Mouse (Mus musculus): Measurements from ENCODE around the gene Plau. TPM values are rescaled to one million over a fixed set of nuclear protein-coding genes. Genes with fewer than 3 reads are reported as not detected.

The Plau gene
- polyA plus RNA-seq (2017; shearing (Covaris generic)), result under 1 TPM in 1 of 2 experiments, not detected in 1; 0.07 TPM

DNA sequence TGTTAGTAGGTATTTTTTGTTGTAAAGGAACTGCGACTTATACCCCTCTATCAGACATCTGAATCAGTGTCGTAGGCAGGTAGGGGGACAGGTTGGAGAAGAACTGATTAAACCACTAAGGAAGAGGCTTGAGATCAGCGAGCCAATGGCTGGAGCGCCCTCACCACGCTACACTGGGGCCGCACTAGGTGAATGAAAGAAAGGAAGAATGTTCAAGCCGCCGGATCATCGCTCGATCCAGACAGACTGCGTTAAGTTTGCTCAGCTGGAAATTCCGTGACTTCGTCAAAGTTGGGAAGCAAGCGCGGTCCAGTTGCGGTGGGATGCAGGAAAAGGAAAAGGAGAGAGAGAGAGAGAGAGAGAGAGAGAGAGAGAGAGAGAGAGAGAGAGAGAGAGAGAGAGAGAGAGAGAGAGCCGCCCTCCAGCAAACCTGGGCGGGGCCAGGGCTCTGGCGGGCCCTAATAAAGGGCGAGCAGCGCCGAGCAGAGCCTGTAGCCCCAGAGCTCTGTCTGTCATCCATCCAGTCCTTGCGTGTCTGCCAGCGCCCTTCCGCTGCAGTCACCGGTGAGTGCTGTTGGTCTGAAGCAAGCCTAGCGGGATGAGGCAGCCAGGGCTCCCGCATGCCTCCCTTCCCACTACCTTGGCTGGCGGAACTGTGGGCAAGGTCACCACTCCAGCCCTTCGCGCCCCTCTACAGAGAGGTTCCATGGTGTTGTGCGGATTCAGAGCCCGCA, at the start of gene Plau:
Plau (plus strand) TSS at position 490 of the 734 bp plus-strand sequence.

DNA sequence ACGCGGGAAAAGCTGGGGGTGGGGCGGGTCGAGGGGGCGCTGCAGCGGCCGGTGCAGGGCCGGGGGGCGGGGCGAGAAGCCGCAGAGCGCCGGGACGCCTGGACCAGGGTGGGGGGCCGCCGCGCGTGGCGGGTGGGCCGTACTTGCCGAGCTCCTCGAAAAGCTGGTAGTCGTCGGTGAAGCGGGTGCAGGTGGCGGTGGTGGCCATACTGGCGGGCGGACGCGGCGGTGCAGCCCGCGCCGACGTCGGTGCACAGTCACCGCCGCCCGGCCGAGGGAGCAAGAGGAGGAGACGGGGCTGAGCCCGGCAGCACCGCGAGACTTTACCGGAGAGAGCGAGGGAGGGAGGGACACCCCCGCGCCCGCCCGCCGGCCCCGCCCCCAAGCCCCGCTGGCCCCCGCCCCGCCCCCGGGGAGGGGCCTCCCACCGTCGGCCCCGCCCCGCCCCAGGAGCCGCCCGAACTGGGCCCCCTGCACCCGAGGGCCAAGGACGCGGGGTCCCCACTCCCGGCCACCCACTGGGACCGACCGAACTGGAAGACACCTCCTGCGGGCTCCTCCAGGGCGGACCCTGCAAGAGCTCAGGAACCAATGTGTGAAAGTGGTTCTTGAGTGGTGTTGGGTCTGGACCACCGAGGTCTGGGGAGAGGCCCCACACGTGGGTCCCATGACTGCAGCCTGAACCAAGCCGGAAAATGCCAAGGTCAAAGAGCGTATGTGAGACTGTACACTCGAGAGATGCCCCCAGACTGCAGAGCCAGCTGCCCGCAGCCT, 42.5 kb upstream of the Plau start, which contains the start of gene Camk2g:
Camk2g (minus strand) TSS at position 331 of the 774 bp plus-strand sequence.

Other genes starting within 250 kb of the Plau start
- gene Usp54, start 195.6 kb upstream of the Plau start, polyA plus RNA-seq (2017; shearing (Covaris generic)), result 1 to 10 TPM; 2.5 to 2.6 TPM
- not detected for gene Myoz1, start 180.1 kb upstream of the Plau start, polyA plus RNA-seq (2017; shearing (Covaris generic))
- gene Synpo2l, start 168.3 kb upstream of the Plau start, polyA plus RNA-seq (2017; shearing (Covaris generic)), result under 1 TPM in 1 of 2 experiments, not detected in 1; 0.21 TPM
- gene Sec24c, start 162.4 kb upstream of the Plau start, polyA plus RNA-seq (2017; shearing (Covaris generic)), result 100 to 1,000 TPM; 181 to 190 TPM
- 10 to 100 TPM in 1 of 2 experiments, 1 to 10 TPM in 1; 9.8 to 13.7 TPM for gene Fut11, start 141.7 kb upstream of the Plau start, polyA plus RNA-seq (2017; shearing (Covaris generic))
- gene Chchd1, start 133.7 kb upstream of the Plau start, polyA plus RNA-seq (2017; shearing (Covaris generic)), result 100 to 1,000 TPM; 102 to 136 TPM
- 10 to 100 TPM; 35.8 to 56.8 TPM for gene Zswim8, start 129.1 kb upstream of the Plau start, polyA plus RNA-seq (2017; shearing (Covaris generic))
- gene Ndst2, start 102.1 kb upstream of the Plau start, polyA plus RNA-seq (2017; shearing (Covaris generic)), result 10 to 100 TPM; 34.4 to 35.0 TPM
- gene Camk2g, start 42.6 kb upstream of the Plau start, polyA plus RNA-seq (2017; shearing (Covaris generic)), result 10 to 100 TPM in 1 of 2 experiments, 1 to 10 TPM in 1; 6.8 to 10.1 TPM
- gene Vcl, start 92.7 kb downstream of the Plau start, polyA plus RNA-seq (2017; shearing (Covaris generic)), result 1 to 10 TPM; 1.9 to 3.1 TPM
- gene Ap3m1, start 215.8 kb downstream of the Plau start, polyA plus RNA-seq (2017; shearing (Covaris generic)), result 10 to 100 TPM; 63.7 to 73.1 TPM
- 100 to 1,000 TPM; 126 to 166 TPM for gene Adk, start 215.9 kb downstream of the Plau start, polyA plus RNA-seq (2017; shearing (Covaris generic))